Mouse (Mus musculus) heart, embryonic 15.5 days (tissue): ENCODE measurements around the gene Gm10837. TPM values are rescaled to one million over a fixed set of nuclear protein-coding genes. Genes with fewer than 3 reads are reported as not detected.

Source experiments
- ATAC-seq: fragments of 200-750 bp; cut with Nextera tagmentation; replicated peaks from 2 replicates; pipeline ENCODE4 v1.8.0; 2017; ENCODE audit warnings: low read depth, moderate TSS enrichment; ENCODE audit not compliant: insufficient number of reproducible peaks, insufficient read depth, low FRiP score
- H3K27ac ChIP-seq: fragments of 300-500 bp; sonication (generic); 2 replicates; pipeline ENCODE4 v1.5.1; 2015; ENCODE audit warnings: mild to moderate bottlenecking, inconsistent platforms
- H3K27me3 ChIP-seq: fragments of 300-500 bp; sonication (generic); 2 replicates; pipeline ENCODE4 v1.6.1; 2015; ENCODE audit warnings: inconsistent platforms
- H3K36me3 ChIP-seq: fragments of 300-500 bp; sonication (generic); 2 replicates; pipeline ENCODE4 v1.6.1; 2015; ENCODE audit warnings: mild to moderate bottlenecking, inconsistent platforms
- H3K4me1 ChIP-seq: fragments of 300-500 bp; sonication (generic); replicated peaks from 2 replicates; pipeline ENCODE4 v1.6.1; 2015; ENCODE audit warnings: inconsistent platforms
- H3K4me2 ChIP-seq: fragments of 300-500 bp; sonication (generic); 2 replicates; pipeline ENCODE4 v1.6.1; 2015; ENCODE audit warnings: inconsistent platforms, mild to moderate bottlenecking, moderate library complexity
- H3K4me3 ChIP-seq: fragments of 300-500 bp; sonication (generic); 2 replicates; pipeline ENCODE4 v1.5.1; 2015; ENCODE audit warnings: mild to moderate bottlenecking, inconsistent platforms
- H3K9ac ChIP-seq: fragments of 300-500 bp; sonication (generic); 2 replicates; pipeline ENCODE4 v1.6.1; 2015; ENCODE audit warnings: mild to moderate bottlenecking, inconsistent platforms
- H3K9me3 ChIP-seq: fragments of 300-500 bp; sonication (generic); replicated peaks from 2 replicates; pipeline ENCODE4 v1.6.1; 2016; ENCODE audit warnings: inconsistent platforms
- WGBS: fragments of 180-500 bp; shearing (Covaris S2); methylation state at CpG from one replicate; pipeline ENCODE4 v1.1.7; 2015; ENCODE audit warnings: mixed read lengths; 5-methylcytosine and 5-hydroxymethylcytosine counted together
- polyA plus RNA-seq: library from polyadenylated mRNA; unstranded; fragments of >200 nt; fragmentation: Nextera tagmentation; extraction: Ambion mirVana; gene quantifications from 2 replicates; pipeline ENCODE4 v1.2.1, GENCODE M21; 2015

The Gm10837 gene
- polyA plus RNA-seq, 1 experiment from 2014 or later, result not detected

DNA sequence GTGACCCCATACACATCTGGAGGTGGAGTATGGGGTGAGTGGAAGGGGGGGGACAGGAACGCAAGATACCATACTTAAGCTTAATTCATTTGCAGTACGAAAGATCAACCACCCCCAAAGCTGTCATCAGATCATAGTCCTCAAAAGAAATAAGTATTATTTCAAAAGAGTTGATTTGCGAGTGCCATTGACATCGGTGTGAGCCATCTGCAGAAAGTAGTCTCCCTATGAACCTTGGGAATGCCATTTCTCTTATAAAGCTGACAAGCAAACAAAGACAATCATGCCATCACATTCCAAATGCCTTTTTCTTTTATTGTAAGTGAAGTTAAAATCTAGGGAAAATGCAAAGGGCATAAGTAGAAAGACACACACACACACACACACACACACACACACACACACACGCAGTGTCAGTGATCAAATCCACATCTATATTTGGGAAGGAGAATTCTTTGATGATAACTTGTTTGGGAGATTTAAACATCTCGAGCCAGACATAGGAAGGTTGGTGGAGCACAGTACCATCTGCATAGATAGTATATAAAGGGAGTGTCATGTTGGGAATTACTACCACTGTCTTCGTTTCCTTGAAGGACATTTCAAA is 23.5 kb upstream of the Gm10837 start:
- Histone ChIP-seq H3K9ac (no peak overlapping the region), H3K4me2 (no peak overlapping the region), H3K27me3 (peaks cover 100% of the 10 kb centered on the region), H3K4me1 (peaks cover 25% of the 10 kb centered on the region), H3K36me3 (no peaks in the 10 kb centered on the region), H3K4me3 (no peak overlapping the region), H3K9me3 (no peaks in the 10 kb centered on the region), H3K27ac (no peak overlapping the region)
- ATAC-seq, result no peak
- 59% methylated on average over 7 of the region's 7 CpGs for WGBS

DNA sequence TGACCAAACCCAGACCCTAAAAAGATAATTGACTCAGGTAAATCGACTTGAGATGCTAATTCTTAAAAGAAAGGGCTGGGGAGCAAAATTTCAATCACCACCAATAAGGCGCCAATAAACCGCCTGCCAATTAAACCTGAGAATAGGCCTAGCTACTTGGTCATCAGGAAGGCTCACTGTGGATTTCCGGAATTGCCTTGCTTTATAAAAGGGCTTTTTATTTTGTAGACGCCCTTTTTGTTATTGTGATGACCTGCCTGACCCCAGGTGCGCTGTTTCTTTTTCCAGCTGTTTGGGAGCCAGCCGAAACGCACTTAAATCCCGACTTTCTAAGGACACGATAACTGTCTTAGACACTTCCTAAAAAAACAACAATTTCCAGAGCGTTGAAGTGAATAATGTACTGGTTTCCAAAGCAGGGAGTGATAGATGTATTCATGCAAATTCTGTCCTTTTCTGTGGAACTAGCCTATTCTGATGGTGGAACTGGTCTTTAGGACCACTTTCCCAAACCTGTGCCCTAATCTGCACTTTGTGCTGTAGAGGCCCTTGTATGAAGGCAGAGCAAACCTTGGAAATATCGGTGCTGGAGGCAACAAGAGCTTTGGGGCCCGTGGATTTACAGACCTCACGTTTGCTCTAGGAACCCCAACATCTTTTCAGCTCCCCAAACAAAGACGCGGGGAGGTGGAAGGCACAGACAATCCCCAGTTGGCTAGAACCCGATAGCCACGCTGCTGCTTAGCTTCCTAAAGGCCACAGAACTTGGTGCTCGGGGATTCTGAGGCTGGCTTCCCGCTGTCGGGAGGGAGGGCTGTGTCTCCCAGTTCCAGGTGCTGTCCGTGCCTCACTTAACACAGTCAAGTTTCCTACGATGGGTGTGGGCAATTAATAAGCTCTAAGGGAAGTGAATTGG is 22.2 kb upstream of the Gm10837 start:
- no peak for ATAC-seq
- no peak overlapping the region for H3K4me3 ChIP-seq
- H3K9ac ChIP-seq, result no peak overlapping the region
- no peaks in the 10 kb centered on the region for H3K36me3 ChIP-seq
- WGBS, result 10% methylated on average over 23 of the region's 23 CpGs
- peaks cover 99% of the 10 kb centered on the region for H3K27me3 ChIP-seq
- no peak overlapping the region for H3K27ac ChIP-seq
- H3K9me3 ChIP-seq, result no peaks in the 10 kb centered on the region
- H3K4me2 ChIP-seq, result no peak overlapping the region
- H3K4me1 ChIP-seq, result peaks cover 26% of the 10 kb centered on the region

DNA sequence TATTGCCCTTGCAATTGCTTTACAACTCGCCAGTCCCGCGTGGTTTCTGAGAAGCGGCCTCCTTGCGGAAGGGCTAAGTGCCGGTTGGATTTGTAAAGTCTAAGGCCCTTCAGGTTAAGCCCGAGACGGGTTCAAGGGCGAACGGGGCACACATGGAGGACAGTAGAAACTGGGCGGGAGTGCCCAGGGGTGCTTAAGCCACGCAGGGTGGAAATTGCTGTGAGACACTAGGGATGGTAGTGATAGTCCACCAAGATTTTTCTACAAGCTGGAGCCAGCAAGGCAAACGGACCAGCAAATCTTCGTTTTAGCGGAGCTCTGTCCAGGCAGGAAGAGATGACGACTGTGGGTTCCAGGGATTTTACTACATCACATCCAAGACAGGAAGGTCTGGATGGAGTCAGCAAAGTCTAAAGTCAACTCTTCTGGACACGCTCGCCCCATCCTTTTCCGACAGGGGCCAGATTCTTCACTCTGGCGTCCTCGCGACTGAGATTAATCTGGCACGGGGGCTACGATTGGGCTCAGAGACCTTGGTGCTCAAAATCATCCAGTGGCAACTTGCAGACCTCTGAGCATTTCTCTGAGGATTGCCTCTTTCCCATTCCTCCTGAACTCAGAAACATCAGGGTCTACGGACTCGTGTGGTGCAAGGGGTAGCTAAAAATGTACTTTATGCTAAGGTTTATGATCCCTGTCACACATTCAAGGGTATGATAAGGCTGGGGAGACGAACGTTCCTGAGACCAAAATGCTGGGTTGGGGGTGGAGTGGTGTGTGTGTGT is 21.2 kb upstream of the Gm10837 start:
- 2% methylated on average over 28 of the region's 28 CpGs for WGBS
- H3K4me1 ChIP-seq, result peaks cover 20% of the 10 kb centered on the region
- H3K4me2 ChIP-seq, result no peak overlapping the region
- H3K9me3 ChIP-seq, result no peaks in the 10 kb centered on the region
- no peaks in the 10 kb centered on the region for H3K36me3 ChIP-seq
- ATAC-seq, result no peak
- no peak overlapping the region for H3K27ac ChIP-seq
- H3K27me3 ChIP-seq, result peaks cover 99% of the 10 kb centered on the region
- H3K4me3 ChIP-seq, result no peak overlapping the region
- no peak overlapping the region for H3K9ac ChIP-seq

DNA sequence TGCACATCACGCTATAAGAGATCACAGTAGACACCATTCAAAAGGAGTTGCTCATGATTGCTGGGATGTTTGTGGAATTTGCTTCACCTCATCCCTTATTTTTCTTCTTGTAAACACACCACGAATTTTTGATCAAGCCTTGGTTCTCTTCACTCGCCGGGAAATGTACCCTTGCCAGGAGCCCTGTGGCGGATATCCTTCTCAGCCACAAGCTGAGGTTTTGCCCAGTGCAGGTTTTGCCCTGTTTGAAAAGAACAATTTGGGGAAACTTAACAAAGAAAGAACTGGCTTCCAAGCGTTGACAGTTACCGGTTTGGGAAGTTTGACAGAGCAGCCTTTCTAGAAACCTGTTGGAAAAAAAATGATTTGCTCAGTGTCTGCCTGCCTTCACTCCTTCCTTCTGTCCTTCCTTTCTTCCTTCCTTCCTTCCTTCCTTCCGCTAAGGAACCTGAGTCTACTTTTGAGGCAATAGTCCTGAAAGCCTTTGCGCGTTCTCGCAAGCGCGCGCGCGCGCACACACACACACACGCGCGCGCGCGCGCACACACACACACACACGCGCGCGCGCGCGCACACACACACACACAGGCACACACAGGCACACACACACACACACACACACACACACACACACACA is 18.8 kb upstream of the Gm10837 start:
- Histone ChIP-seq H3K9me3 (no peaks in the 10 kb centered on the region), H3K4me2 (no peak overlapping the region), H3K27me3 (peaks cover 99% of the 10 kb centered on the region), H3K4me1 (peaks cover 30% of the 10 kb centered on the region), H3K9ac (no peak overlapping the region), H3K27ac (no peak overlapping the region), H3K36me3 (no peaks in the 10 kb centered on the region), H3K4me3 (no peak overlapping the region)
- ATAC-seq, result no peak
- 12% methylated on average over 27 of the region's 31 CpGs for WGBS

DNA sequence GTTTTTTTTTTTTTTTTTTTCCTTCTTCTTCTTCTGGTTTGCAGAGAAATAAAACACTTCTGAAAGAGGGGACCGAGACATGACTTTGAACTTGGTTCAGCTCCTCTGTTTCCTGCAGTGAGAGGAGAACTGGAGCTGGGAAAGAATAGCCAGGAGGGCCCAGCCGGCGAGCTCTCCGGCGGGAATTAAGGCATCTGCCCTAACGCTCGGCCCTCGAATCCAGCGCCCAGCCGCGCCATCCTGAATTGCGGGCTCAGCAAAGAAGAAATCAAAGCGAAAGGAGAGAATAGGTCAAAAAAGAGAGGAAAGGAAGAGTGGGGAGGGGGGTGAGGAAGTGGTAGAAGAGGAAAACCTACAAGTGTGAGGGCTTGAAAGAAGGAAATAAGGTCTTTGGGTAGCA is 18.2 kb upstream of the Gm10837 start:
- 2% methylated on average over 13 of the region's 13 CpGs for WGBS
- Histone ChIP-seq H3K4me3 (no peak overlapping the region), H3K4me2 (no peak overlapping the region)

DNA sequence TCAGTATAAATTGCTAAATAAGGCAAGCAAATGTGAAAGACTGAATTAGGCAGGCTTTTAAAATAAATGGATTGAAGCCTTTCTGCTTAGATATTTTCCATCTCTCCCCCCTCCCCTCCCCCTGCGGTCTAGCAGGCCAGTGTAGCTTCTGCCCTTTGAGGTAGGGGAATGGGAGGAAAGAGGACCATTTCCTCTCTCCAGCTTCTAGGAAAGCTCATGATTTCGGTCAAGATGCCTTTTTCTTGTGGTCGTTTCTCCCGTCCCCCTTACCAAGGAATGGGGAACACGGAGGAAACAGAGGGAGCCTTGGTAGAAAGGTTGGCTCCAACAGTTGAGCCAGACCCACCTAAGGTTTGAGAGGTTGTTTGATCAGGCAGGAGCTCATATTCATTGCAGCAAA is 17.7 kb upstream of the Gm10837 start:
- Histone ChIP-seq H3K27ac (no peak overlapping the region), H3K4me3 (no peak overlapping the region), H3K4me1 (peaks cover 32% of the 10 kb centered on the region), H3K9me3 (no peaks in the 10 kb centered on the region), H3K36me3 (no peaks in the 10 kb centered on the region), H3K9ac (no peak overlapping the region), H3K27me3 (peaks cover 99% of the 10 kb centered on the region), H3K4me2 (no peak overlapping the region)
- no peak for ATAC-seq
- WGBS, result 2% methylated on average over 5 of the region's 5 CpGs

More for the DNA sequence above, 18.2 kb upstream of the Gm10837 start:
- H3K36me3 ChIP-seq, result no peaks in the 10 kb centered on the region
- H3K27ac ChIP-seq, result no peak overlapping the region
- peaks cover 32% of the 10 kb centered on the region for H3K4me1 ChIP-seq
- H3K9ac ChIP-seq, result no peak overlapping the region
- no peaks in the 10 kb centered on the region for H3K9me3 ChIP-seq
- no peak for ATAC-seq
- H3K27me3 ChIP-seq, result peaks cover 99% of the 10 kb centered on the region

DNA sequence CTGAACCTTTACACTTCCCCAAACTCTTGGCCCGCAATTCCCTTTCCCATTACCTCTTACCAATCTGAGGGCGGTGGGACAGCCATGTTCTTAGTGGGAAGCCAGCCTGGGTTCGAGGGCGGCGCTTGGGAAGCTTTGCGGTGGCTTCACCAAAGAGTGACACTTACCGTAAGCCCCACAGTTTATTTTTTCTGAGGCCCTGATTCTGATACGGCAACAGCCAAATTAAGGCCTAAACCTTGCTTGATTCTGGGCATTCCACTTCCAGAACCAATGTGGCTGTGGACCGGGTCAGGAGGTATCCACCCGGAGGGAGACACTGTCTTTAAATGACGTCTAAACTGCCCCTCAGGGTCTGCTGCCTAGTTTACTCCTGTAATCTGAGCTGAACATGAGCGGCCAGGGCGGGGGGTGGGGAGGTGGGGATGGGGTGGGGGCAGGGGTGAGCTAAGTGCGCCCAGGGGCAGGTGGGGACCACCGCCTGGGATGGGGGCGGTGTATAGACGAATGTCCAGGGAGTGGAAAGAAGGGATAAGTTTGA is 17.1 kb upstream of the Gm10837 start:
- ATAC-seq, result no peak
- no peak overlapping the region for H3K4me3 ChIP-seq
- peaks cover 99% of the 10 kb centered on the region for H3K27me3 ChIP-seq
- no peak overlapping the region for H3K27ac ChIP-seq
- no peak overlapping the region for H3K9ac ChIP-seq
- no peak overlapping the region for H3K4me2 ChIP-seq
- H3K4me1 ChIP-seq, result peaks cover 32% of the 10 kb centered on the region
- H3K9me3 ChIP-seq, result no peaks in the 10 kb centered on the region
- WGBS, result 3% methylated on average over 17 of the region's 17 CpGs
- no peaks in the 10 kb centered on the region for H3K36me3 ChIP-seq

DNA sequence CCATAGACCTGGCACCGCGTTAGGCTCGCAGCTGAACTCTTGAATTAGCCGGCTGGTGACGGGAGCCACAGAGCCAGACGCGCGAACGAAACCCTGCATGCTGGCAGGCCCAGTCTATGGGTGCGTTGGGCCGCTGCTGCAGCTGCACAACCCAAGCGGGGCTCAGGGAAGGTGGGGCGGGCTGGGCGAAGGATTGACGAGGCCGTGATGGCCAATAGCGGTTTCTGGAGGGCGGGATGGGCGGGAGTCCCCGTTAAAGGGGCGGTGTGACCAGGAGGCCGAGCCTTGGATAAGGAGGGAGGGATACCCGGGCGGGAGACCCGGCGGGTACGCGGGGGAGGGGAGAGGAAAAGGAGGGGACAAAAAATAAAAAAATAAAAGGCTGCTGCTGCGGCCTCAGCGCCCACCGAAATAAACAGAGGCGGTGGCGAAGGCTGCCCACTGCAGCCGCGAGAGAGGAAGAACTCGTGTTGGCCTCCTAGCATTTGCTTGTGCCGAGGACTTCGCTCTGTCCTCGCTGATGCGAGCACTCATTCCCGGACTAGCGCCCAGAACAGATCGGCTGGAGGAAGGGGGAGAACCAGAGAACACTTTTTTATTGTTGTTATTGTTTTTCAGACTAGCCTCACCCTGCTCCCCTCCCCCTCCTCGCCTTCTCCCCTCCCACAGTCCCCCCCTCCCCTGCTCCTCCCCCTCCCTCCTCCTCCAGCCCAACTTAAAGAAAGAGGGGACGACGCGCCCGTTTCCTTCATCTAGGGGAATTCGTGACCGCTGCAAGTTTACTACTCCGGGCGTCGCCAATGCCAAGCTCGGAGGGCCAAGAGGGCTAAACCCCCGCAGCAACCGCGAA is 16.1 kb upstream of the Gm10837 start:
- H3K36me3 ChIP-seq, result no peaks in the 10 kb centered on the region
- ATAC-seq, result peak; percentile 45; the same call in 1 of the 2 replicates
- H3K9ac ChIP-seq, result no peak overlapping the region
- peaks cover 98% of the 10 kb centered on the region for H3K27me3 ChIP-seq
- H3K9me3 ChIP-seq, result no peaks in the 10 kb centered on the region
- WGBS, result under 1% methylated on average over 56 of the region's 57 CpGs
- peak overlapping the region; percentile 53 for H3K4me3 ChIP-seq
- H3K4me1 ChIP-seq, result peaks cover 32% of the 10 kb centered on the region
- no peak overlapping the region for H3K27ac ChIP-seq
- peak overlapping the region; percentile 82 for H3K4me2 ChIP-seq

DNA sequence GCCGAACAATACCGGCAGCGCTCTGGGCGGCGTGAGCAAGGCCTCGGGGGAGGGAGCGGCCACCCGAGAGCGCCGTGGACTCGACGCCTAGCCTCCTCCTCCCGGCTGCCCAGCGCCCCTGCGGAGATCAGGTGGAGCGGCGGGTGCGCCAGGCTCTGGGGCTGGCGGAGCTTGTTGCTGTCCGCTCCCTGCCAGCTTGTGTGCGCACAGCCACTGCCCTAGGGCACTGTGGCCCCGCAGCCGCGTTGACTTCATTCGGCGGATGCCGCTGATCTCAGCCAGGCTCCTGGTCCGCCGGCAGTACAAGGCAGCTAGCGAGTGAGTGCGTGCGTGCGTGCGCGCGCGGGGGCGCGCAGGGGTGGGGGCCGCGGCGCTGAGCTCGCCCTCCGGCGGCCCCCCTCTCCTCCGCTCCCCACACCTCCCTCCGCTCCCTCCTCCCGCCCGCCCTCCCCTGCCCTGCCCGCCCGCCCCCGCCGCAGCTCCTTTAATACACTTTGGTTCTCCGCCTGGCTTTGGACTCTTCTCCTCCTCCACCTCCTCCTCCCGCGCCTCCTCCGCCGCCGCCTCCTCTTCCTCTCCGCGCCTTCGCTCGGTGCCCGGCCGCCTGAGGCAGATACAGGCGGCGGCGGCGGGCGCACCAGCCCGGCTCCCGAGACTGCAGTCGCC is 15.4 kb upstream of the Gm10837 start, which contains the start of gene Zic2:
TSS of gene Zic2 (plus strand) at position 545 of the 666 bp plus-strand sequence.
- WGBS, result under 1% methylated on average over 51 of the region's 73 CpGs
- Histone ChIP-seq H3K4me2 (peak within 1 kb of the TSS; percentile 82), H3K4me3 (peak within 1 kb of the TSS; percentile 53), H3K4me1 (peaks cover 32% of the 10 kb centered on the region), H3K27me3 (peaks cover 97% of the 10 kb centered on the region), H3K27ac (no peak within 1 kb of the TSS), H3K9ac (peak within 1 kb of the TSS; percentile 36), H3K36me3 (no peaks in the 10 kb centered on the region), H3K9me3 (no peaks in the 10 kb centered on the region)
- ATAC-seq, result peak; percentile 44
